Mouse (Mus musculus) lung, adult 18-20 months (tissue): ENCODE data around the gene Gm45521.
"Not testable (repeated sequence)": the region's sequence is repeated elsewhere in the genome, so short reads cannot be mapped to it uniquely, and the experiment has no call there.

Experiments used
- DNase-seq, 2 experiments: peaks; one replicate each; pipeline ENCODE4 v3.0.0; 2022; ENCODE audit warnings: mixed read lengths in 2 of 2

Gm45521 gene

DNA sequence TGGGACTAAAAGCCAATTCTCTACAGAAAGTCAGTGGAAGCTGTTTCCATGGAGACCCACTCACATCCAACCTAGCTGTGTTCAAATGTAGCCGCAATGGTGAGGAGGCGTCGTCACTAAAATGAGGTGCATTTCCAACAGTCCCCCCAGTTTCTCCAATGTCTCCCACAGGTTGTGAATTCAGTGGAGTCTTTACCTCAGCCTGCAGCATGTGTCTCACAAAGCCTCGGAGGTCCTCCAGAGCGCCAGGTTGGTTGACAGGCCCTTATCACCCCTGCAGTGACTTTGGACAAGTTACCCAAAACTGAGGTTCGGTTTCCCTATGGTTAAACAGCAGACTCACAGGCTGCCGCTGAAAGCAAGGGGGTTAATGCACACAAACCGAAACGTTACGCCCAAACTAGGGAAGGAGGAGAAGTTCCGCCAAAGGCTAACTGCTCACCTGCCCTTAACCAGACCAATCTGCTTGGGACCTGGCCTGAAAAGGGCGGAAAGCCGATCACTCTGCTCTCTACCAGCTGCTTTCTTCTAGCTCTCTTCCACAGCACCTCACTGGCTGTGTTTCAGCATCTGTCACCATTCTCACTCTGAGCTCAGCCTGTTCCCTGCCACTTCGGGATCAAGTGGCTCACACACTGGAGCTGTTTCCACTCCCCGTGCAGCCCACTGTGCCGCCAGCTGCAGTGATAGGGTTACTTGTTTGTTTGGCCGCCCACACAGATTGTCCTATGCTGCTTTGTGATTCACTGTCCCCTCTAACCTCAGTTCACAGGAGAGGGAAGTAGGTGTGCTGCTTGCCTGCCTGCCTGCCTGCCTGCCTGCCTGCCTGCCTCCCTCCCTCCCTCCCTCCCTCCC, 44.0 kb downstream of the Gm45521 start:
- no peak for DNase-seq

DNA sequence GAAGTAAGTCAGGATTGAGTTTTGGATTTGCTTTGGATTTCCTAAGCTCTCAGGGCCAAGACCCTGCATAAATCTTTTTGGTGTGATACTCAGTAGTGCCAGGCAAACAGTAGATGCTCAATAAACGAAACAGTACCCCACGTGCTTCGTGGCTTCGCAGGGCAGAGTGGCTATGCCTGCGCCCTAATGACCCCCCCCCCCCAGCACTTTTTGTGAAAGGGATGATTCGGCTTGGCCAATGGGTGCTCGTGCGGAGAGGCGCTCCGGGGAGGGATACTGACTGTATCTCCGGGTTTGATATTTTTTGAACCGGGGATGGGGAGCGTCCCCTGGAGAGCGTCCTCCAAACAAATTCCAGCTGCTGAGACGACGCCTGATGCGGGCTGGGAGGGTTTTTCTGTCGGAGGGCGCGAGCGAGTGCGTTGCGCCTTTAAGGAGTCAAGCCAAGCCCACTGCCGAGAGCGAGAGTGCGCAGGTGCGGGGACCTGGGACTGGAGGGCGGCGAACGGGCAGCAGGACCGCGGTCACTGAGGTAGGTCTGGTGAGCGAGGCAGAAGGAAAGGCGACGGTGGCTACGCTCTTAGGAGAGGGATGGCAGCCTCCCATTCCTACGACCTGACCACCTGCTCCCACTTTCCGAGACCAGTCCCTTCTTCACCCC, 45.5 kb downstream of the Gm45521 start, which contains the start of gene Abhd6:
Gene Abhd6, plus strand, starts transcription at position 471 of the 661 bp plus-strand sequence.
- peak; percentile 84 to 86 for DNase-seq

DNA sequence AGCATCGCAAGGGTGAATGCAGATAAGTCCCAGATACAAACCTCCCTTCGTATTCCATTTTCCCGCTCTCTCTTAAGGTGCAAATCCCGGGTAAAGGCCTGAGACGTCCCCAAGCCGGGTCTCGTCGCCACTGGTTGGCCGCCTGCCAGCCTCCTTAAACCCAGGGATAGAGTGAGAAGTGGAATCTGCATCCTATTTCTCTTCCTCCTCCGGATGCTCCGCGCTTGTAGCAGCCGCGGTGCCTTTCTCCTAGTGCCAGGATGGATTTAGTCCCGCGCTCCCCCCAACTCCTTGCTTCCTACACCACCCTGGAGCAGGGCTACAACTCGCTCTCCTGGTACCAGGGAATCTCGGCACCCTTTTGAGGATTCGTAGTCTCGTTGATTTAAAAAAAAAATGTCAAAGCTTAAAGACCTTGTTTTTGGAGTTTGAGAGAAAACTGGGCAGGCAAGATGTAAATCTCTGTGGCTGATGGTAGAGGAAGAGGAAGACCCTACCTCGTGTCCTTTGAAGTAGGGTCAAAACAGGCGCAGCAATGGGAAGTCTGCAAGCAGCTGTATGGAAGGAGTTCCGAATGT, 46.1 kb downstream of the Gm45521 start:
- peak; percentile 29 to 34 for DNase-seq

DNA sequence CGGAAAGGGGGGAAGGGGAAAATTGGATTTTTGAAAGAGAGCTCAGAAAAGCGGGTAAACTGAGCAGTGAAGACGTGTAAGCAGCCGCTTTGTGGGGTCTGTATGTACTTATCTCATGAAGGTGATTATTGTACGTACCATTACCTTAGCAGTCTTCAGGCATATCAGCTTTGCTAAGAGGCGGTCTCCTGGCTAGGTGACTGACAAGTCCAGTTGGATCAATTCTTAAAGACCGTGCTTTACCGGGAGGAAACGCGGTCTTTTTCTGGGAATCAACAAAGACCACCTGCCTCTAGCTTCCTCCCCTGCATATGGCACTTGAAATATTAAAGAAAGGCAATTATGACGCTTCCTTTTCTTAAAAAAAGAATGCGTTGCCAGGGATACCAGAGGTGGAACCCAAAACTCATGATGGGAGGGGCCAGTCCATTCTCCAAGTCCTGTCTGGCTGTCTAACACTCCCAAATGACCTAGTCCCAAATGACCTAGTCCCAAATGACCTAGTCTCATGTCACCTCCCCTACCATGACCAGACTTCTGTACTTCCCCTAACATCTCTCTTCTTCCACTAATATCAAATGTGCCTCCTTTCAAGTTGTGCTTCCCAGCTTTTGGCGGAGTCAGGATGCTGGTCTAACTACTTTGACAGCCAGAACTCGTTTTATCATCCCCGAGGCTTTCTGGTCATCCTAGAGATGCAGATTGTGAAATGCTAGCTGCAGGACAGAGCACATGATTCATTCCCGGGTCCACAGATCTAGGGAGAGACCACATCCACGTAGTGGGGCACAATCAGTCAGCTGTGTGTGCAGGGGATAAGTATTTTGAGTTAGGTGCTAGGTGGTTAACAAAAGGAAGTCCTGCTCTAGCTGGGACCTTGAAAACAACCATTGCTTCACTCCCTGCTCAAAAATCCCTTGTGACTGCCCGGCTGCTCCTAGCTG, 46.9 kb downstream of the Gm45521 start:
- DNase-seq: no peak

DNA sequence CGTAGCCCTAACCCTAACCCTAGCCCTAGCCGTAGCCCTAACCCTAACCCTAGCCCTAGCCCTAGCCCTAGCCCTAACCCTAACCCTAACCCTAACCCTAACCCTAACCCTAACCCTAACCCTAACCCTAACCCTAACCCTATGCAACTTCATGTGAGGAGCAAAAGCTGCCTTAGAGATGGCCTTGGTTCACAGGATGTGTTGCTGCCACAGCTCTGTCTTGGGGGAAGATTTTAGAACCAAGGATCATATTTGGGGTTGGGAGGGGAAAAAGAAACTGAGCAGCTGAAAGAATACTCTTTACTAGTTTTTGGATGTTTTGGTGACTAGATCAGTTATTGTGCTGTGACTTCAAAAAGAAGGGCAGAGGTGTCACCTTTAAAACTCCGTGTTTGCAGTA, 49.0 kb downstream of the Gm45521 start:
- not testable (repeated sequence) for DNase-seq

DNA sequence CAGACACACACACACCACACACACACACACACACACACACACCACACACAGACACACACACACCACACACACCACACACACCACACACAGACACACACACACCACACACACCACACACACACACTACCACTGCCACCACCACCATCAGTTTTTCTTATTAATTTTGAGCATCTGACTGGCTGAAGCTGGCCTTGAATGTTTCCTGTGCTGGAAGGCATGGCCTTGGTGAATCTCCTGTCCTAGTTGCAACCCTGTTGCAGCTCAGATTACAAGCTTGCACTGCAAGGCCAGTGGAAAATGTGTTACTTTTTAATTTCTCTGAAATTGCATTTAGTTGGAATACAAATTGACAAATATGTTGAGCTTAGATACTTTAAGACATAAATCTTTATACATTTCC, 50.0 kb downstream of the Gm45521 start:
- DNase-seq: no peak

DNA sequence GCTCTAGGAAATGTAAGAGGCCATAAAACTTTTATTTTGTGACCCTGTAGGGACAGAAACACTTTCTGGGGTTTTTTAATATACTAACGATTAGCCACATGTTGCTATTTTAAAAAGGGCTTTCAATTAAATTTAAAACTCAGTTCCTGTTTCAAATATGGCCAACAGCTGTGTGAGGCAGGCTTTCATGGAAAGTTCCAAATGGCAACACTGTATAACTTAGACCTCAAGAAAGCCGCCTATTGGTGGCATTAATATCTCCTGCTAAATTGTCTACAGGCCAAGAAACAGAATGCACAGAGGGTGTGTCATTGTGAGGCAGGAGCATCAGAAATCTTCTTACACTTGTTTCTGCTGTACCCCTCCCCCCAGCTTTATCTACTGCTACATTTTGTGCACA, 50.4 kb downstream of the Gm45521 start:
- DNase-seq: no peak

DNA sequence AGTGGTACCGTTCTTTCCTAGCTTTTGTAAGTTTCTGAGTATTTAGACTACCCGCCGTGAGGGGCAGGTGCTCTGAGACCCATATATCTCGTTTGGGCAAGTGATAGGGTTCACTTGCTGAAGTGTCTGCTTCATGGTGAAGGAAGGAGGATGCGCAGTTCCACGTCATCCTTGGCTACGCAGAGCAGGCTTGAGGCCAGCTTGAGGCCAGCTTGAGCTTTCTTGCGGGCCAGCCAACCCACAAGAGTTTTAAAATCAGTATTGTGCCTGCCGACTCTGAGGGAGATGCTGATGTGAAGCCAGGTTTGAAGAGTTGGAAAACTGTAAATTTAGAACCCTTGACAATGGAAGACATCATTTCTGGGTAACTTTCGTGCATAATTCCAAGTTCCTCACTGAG, 50.8 kb downstream of the Gm45521 start:
- DNase-seq: no peak
